Mouse (Mus musculus) embryonic facial prominence, embryonic 13.5 days (tissue): Measurements from ENCODE around the gene Glyr1. TPM values are rescaled to one million over a fixed set of nuclear protein-coding genes. Genes with fewer than 3 reads are reported as not detected.
A peak's percentile ranks its signal among the peaks of the same experiment; 100 is the strongest.

Source experiments
- ATAC-seq: fragments of 200-750 bp; cut with Nextera tagmentation; 2 replicates; pipeline ENCODE4 v1.8.0; 2017; ENCODE audit warnings: low read depth; ENCODE audit not compliant: insufficient number of reproducible peaks, insufficient read depth, low FRiP score, low TSS enrichment
- H3K27ac ChIP-seq: fragments of 300-500 bp; sonication (generic); 2 replicates; pipeline ENCODE4 v1.5.1; 2015; ENCODE audit warnings: moderate library complexity, mild to moderate bottlenecking, inconsistent platforms
- H3K27me3 ChIP-seq: fragments of 300-500 bp; sonication (generic); 2 replicates; pipeline ENCODE4 v1.6.1; 2015; ENCODE audit warnings: mild to moderate bottlenecking, inconsistent platforms
- H3K36me3 ChIP-seq: fragments of 300-500 bp; sonication (generic); 2 replicates; pipeline ENCODE4 v1.6.1; 2015; ENCODE audit warnings: mild to moderate bottlenecking, inconsistent platforms
- H3K4me1 ChIP-seq: fragments of 300-500 bp; sonication (generic); 2 replicates; pipeline ENCODE4 v1.6.1; 2015; ENCODE audit warnings: inconsistent platforms
- H3K4me2 ChIP-seq: fragments of 300-500 bp; sonication (generic); 2 replicates; pipeline ENCODE4 v1.6.1; 2015; ENCODE audit warnings: moderate library complexity, mild to moderate bottlenecking, inconsistent platforms
- H3K4me3 ChIP-seq: fragments of 300-500 bp; sonication (generic); 2 replicates; pipeline ENCODE4 v1.5.1; 2015; ENCODE audit warnings: mild to moderate bottlenecking, inconsistent platforms
- H3K9ac ChIP-seq: fragments of 300-500 bp; sonication (generic); 2 replicates; pipeline ENCODE4 v1.6.1; 2015; ENCODE audit warnings: mild to moderate bottlenecking, inconsistent platforms
- H3K9me3 ChIP-seq: fragments of 300-500 bp; sonication (generic); 2 replicates; pipeline ENCODE4 v1.6.1; 2016; ENCODE audit warnings: inconsistent platforms
- WGBS: fragments of 180-500 bp; shearing (Covaris S2); methylation state at CpG from one replicate; pipeline ENCODE4 v1.1.7; 2015; ENCODE audit warnings: mixed read lengths; 5-methylcytosine and 5-hydroxymethylcytosine counted together
- polyA plus RNA-seq: library from polyadenylated mRNA; unstranded; fragments of >200 nt; fragmentation: Nextera tagmentation; extraction: Ambion mirVana; gene quantifications from 2 replicates; pipeline ENCODE4 v1.2.1, GENCODE M21; 2015

The Glyr1 gene
- polyA plus RNA-seq, 1 experiment from 2014 or later, result 143 TPM

DNA sequence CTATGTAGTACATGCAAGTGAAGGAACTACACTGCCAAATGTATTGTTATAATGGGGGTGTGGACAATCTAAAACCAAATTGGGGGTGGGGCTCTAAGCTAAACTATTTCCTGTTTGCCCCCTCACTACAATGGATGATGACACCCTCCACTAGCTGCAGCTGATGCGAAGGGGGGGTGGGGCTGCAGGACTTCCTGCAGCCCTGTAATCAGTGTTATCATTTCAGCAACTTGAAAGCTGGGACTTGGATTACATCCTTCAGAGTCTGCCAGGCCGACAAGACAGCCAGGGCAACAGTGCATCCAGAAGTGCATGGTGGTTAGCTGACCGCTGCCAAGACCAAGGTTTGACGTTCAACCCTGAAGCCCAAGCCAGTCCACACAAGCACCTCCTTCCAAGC is 78.0 kb downstream of the Glyr1 start:
- Histone ChIP-seq H3K36me3 (no peaks in the 10 kb centered on the region), H3K9ac (no peak overlapping the region), H3K27ac (no peak overlapping the region), H3K4me1 (no peaks in the 10 kb centered on the region), H3K4me3 (no peak overlapping the region), H3K9me3 (no peaks in the 10 kb centered on the region), H3K4me2 (no peak overlapping the region), H3K27me3 (no peaks in the 10 kb centered on the region)
- ATAC-seq, result no peak
- WGBS, result 74% methylated on average over 4 of the region's 4 CpGs

DNA sequence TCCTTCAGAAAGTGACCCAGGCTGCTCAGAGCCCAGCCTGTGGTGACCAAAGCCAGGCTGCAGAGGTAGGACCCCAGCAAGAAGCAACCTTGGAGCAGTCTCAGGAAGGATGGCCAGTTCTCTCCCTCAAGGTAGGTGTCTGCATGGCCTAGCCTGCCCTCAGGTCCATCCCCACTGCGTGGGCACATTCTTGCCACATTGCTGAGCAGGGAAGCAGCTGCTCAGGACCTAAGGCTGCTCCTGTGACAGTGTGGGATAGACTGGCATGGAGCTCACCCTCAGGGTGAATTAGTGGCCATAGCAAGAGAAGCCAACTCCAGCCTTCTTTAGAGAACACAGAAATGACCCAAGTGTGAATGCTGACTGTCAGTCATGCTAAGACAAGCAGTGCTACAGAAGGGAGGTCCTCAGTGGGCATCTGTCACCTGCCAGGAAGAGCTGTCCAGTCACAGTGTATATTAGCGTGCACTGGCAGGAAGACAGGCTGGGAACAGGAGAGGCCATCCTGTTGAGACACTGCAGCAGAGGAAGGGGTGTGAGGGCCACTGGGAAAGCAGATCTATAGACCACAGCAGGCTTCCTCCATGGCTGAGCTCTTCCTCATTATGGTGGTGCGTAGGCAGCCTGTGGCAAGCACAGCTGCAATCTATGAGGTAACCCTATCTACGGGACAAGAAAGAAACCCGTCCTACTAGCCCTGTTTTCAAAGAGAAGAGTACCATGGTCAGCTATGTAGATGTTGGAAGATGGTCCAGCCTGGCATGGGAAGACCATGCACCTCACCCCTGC is 80.4 kb downstream of the Glyr1 start:
- Histone ChIP-seq H3K4me2 (no peak overlapping the region), H3K27me3 (no peaks in the 10 kb centered on the region), H3K27ac (no peak overlapping the region), H3K9ac (no peak overlapping the region), H3K9me3 (no peaks in the 10 kb centered on the region), H3K4me1 (peaks cover 5% of the 10 kb centered on the region), H3K36me3 (no peaks in the 10 kb centered on the region), H3K4me3 (no peak overlapping the region)
- WGBS, result 89% methylated on average over 5 of the region's 5 CpGs
- no peak for ATAC-seq

DNA sequence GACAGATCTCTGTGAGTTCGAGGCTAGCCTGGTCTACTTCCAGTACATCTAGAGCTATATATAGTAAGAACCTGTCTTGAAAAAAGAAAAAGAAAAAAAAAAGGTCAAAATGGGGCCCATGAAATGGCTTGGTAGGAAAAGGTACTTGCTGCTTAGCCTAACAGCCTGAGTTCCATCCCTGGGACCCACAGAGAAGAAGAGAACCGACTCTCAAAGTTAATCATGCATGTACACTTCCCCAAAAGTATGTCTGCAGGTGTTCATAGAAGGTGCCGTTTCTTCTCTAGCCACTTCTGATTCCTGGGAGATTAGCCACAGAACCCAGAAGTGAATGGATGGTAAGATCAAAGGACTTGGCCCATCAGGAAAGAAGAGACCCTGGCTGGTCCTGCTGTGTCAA is 81.2 kb downstream of the Glyr1 start:
- WGBS, result 76% methylated on average over 3 of the region's 3 CpGs
- H3K36me3 ChIP-seq, result no peaks in the 10 kb centered on the region
- no peaks in the 10 kb centered on the region for H3K9me3 ChIP-seq
- H3K4me3 ChIP-seq, result no peak overlapping the region
- H3K27ac ChIP-seq, result no peak overlapping the region
- H3K9ac ChIP-seq, result no peak overlapping the region
- H3K4me2 ChIP-seq, result no peak overlapping the region
- peaks cover 5% of the 10 kb centered on the region for H3K4me1 ChIP-seq
- no peak for ATAC-seq
- H3K27me3 ChIP-seq, result no peaks in the 10 kb centered on the region

DNA sequence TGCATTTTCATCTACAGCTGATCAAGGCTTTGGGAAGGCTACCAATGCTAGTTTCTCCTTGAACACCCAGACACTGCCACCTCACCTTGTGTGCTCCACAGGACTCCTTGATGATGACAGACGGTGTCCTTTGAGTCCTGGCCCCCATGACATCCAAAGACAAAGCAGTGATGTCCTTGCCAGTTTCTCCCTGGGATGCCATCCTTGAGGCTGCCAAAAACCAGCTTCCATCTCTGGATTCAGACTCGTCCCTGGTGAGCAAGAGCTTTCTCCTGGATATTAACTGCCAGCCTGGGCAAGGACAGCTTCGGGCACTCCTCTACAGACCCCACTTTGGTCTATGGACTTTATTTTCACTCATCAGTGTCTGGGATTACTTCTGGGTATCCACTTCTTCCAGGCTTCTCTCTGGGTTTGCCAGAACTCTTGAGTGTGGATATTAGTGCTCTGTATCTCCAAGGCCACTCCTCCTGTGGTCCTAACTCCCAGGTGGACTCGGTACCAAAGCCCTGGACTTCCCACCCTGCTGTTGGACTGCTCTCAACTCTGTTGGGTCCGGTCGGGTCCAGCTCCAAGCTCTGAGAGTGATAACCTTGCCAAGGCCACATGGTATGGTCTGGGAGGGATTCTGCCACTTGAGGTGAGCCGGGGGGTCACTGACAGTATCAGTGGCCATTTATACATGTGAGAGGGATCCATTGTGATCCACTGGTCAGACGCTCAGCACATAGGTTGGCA is 84.1 kb downstream of the Glyr1 start:
- no peak overlapping the region for H3K27ac ChIP-seq
- H3K9me3 ChIP-seq, result no peaks in the 10 kb centered on the region
- H3K27me3 ChIP-seq, result no peaks in the 10 kb centered on the region
- H3K9ac ChIP-seq, result peak overlapping the region; percentile 40; the same call in 1 of the 2 replicates
- ATAC-seq, result no peak
- 90% methylated on average over 8 of the region's 8 CpGs for WGBS
- peaks cover 22% of the 10 kb centered on the region for H3K4me1 ChIP-seq
- peak overlapping the region; percentile 84; the same call in 1 of the 2 replicates for H3K4me2 ChIP-seq
- no peak overlapping the region for H3K4me3 ChIP-seq
- H3K36me3 ChIP-seq, result 0 out of 2 replicates have a peak, but pooled peaks cover 4% of the 10 kb centered on the region

DNA sequence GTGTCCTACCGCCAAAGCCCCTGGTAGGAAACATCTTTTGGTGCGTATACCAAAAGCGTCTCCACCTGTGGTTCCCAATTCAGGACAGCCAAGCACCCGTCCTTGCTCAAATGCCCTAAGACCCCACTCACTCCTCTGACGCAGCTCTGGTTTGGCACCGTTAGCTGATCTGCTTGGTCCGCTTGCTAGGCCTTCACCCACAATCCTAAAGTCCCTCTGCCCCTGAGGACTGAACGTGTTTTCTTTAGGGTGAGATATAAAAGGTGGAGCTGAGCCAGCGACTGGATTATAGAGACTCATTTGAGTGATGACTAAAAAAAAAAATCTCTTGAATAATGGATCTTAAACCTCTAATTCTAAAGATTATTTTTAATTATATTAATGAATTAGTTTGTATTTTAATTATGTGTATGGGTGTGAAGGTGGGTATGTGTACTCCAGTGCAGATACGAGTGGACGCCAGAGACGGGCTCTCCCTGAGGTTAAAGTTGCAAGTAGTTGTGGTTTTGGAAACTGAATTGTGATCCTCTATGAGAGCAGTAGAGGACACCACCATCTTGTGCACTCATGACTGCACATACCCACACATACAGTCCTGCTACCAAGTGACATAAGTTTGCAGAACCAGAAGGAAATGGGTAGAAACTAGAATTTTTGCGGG is 84.8 kb downstream of the Glyr1 start:
- Histone ChIP-seq H3K4me3 (peak overlapping the region; percentile 95), H3K27me3 (no peaks in the 10 kb centered on the region), H3K9me3 (no peaks in the 10 kb centered on the region), H3K4me1 (peaks cover 22% of the 10 kb centered on the region), H3K36me3 (peaks cover 11% of the 10 kb centered on the region; the same call in 1 of the 2 replicates), H3K27ac (peak overlapping the region; percentile 87; the same call in 1 of the 2 replicates), H3K4me2 (peak overlapping the region; percentile 84), H3K9ac (peak overlapping the region; percentile 94)
- ATAC-seq, result no peak; the same call in 1 of the 2 replicates
- WGBS, result 22% methylated on average over 13 of the region's 13 CpGs

Other genes with a start within 250 kb of the Glyr1 start
- 0.44 and 0.89 TPM in 2 replicates for gene 4930562C15Rik, start 214.4 kb downstream of the Glyr1 start, polyA plus RNA-seq
- gene Ubald1, start 169.5 kb downstream of the Glyr1 start, polyA plus RNA-seq, result 40.2 and 41.5 TPM in 2 replicates
- 87.7 and 95.2 TPM in 2 replicates for gene Mgrn1, start 163.6 kb downstream of the Glyr1 start, polyA plus RNA-seq
- 179 and 185 TPM in 2 replicates for gene Nudt16l1, start 111.1 kb downstream of the Glyr1 start, polyA plus RNA-seq
- gene Anks3, start 85.7 kb downstream of the Glyr1 start, polyA plus RNA-seq, result 67.6 and 68.4 TPM in 2 replicates
- gene Sept12, start 52.0 kb downstream of the Glyr1 start, polyA plus RNA-seq, result not detected in 2 replicates
- 5.4 and 10.0 TPM in 2 replicates for gene Smim22, start 42.6 kb downstream of the Glyr1 start, polyA plus RNA-seq
- 59.2 and 65.8 TPM in 2 replicates for gene Rogdi, start 36.3 kb downstream of the Glyr1 start, polyA plus RNA-seq
- 20.9 and 22.9 TPM in 2 replicates for gene Ubn1, start 194 bp upstream of the Glyr1 start, polyA plus RNA-seq
- gene Ppl, start 82.6 kb upstream of the Glyr1 start, polyA plus RNA-seq, result 7.9 and 8.4 TPM in 2 replicates
- 0.06 and 0.14 TPM in 2 replicates for gene Sec14l5, start 97.2 kb upstream of the Glyr1 start, polyA plus RNA-seq
- 16.7 and 17.9 TPM in 2 replicates for gene Nagpa, start 154.1 kb upstream of the Glyr1 start, polyA plus RNA-seq
- 1.7 and 2.9 TPM in 2 replicates for gene AU021092, start 172.4 kb upstream of the Glyr1 start, polyA plus RNA-seq
- 31.2 and 38.1 TPM in 2 replicates for gene Alg1, start 183.8 kb upstream of the Glyr1 start, polyA plus RNA-seq
- 17.0 and 20.3 TPM in 2 replicates for gene Eef2kmt, start 206.1 kb upstream of the Glyr1 start, polyA plus RNA-seq